Mouse (Mus musculus): Measurements from ENCODE around the gene Myoz1. TPM values are rescaled to one million over a fixed set of nuclear protein-coding genes. Genes with fewer than 3 reads are reported as not detected.
A peak's percentile ranks its signal among the peaks of the same experiment; 100 is the strongest.

The Myoz1 gene
- polyA plus RNA-seq, 1 experiment from 2014 or later, result 0.10 TPM

GRCm38 (mm10) chr14:20667469-20667868 is 11.1 kb upstream of the Myoz1 start:
- no peaks in the 10 kb centered on the region for H3K36me3 ChIP-seq (ENCODE audit: control insufficient read depth, insufficient read depth, low read length)
- H3K27ac ChIP-seq (replicated peaks), result peak overlapping the region; percentile 75
- H3K27me3 ChIP-seq (ENCODE audit: control insufficient read depth, insufficient read depth, low read length), result no peaks in the 10 kb centered on the region
- TF ChIP-seq CTCF (IDR thresholded peaks at IDR 0.05; ENCODE audit: low read depth) (no peak), EP300 (optimal IDR thresholded peaks at IDR 0.05) (no peak)
- H3K9me3 ChIP-seq (ENCODE audit: control insufficient read depth, low read length), result no peaks in the 10 kb centered on the region
- no peak overlapping the region for H3K9ac ChIP-seq (ENCODE audit: low read length)
- no peak overlapping the region for H3K4me2 ChIP-seq (replicated peaks; ENCODE audit: low read depth)
- 45% methylated on average over 1 of the region's 1 CpGs for WGBS
- no peaks in the 10 kb centered on the region for H3K4me1 ChIP-seq (replicated peaks; ENCODE audit: control insufficient read depth, insufficient read depth)
- ATAC-seq (ENCODE audit: low FRiP score, low TSS enrichment), result peak; percentile 76
- no peak for DNase-seq (ENCODE audit: low spot score)
- no peak overlapping the region for H3K4me3 ChIP-seq (ENCODE audit: low read depth, low read length)

- no peaks in the 10 kb centered on the region for H3K27me3 ChIP-seq (ENCODE audit: control insufficient read depth, insufficient read depth, low read length)
- no peak overlapping the region for H3K9ac ChIP-seq (ENCODE audit: low read length)
- H3K36me3 ChIP-seq (ENCODE audit: control insufficient read depth, insufficient read depth, low read length), result no peaks in the 10 kb centered on the region
- no peak overlapping the region for H3K4me3 ChIP-seq (ENCODE audit: low read depth, low read length)
- TF ChIP-seq CTCF (IDR thresholded peaks at IDR 0.05; ENCODE audit: low read depth), result no peak
- no peak for TF ChIP-seq EP300 (optimal IDR thresholded peaks at IDR 0.05)
- no peaks in the 10 kb centered on the region for H3K9me3 ChIP-seq (ENCODE audit: control insufficient read depth, low read length)
- WGBS, result 44% methylated on average over 3 of the region's 3 CpGs
- DNase-seq (ENCODE audit: low spot score) (no peak), ATAC-seq (ENCODE audit: low FRiP score, low TSS enrichment) (no peak)
- H3K4me2 ChIP-seq (replicated peaks; ENCODE audit: low read depth), result no peak overlapping the region
- no peak overlapping the region for H3K27ac ChIP-seq (replicated peaks)
- no peaks in the 10 kb centered on the region for H3K4me1 ChIP-seq (replicated peaks; ENCODE audit: control insufficient read depth, insufficient read depth)
Measured at GRCm38 (mm10) chr14:20664436-20664835, 8.1 kb upstream of the Myoz1 start.

GRCm38 (mm10) chr14:20663601-20664000 is 7.3 kb upstream of the Myoz1 start:
- no peak overlapping the region for H3K4me2 ChIP-seq (replicated peaks; ENCODE audit: low read depth)
- H3K27me3 ChIP-seq (ENCODE audit: control insufficient read depth, insufficient read depth, low read length), result no peaks in the 10 kb centered on the region
- no peak for ATAC-seq (ENCODE audit: low FRiP score, low TSS enrichment)
- no peaks in the 10 kb centered on the region for H3K9me3 ChIP-seq (ENCODE audit: control insufficient read depth, low read length)
- no peak overlapping the region for H3K4me3 ChIP-seq (ENCODE audit: low read depth, low read length)
- no peak overlapping the region for H3K9ac ChIP-seq (ENCODE audit: low read length)
- no peaks in the 10 kb centered on the region for H3K36me3 ChIP-seq (ENCODE audit: control insufficient read depth, insufficient read depth, low read length)
- WGBS, result 65% methylated on average over 2 of the region's 2 CpGs
- no peaks in the 10 kb centered on the region for H3K4me1 ChIP-seq (replicated peaks; ENCODE audit: control insufficient read depth, insufficient read depth)
- H3K27ac ChIP-seq (replicated peaks), result no peak overlapping the region
- TF ChIP-seq CTCF (IDR thresholded peaks at IDR 0.05; ENCODE audit: low read depth), result no peak
- no peak for TF ChIP-seq EP300 (optimal IDR thresholded peaks at IDR 0.05)
- DNase-seq (ENCODE audit: low spot score), result no peak

- Histone ChIP-seq H3K27me3 (ENCODE audit: control insufficient read depth, insufficient read depth, low read length) (no peaks in the 10 kb centered on the region), H3K4me1 (replicated peaks; ENCODE audit: control insufficient read depth, insufficient read depth) (no peaks in the 10 kb centered on the region), H3K9me3 (ENCODE audit: control insufficient read depth, low read length) (no peaks in the 10 kb centered on the region), H3K4me2 (replicated peaks; ENCODE audit: low read depth) (no peak overlapping the region), H3K9ac (ENCODE audit: low read length) (no peak overlapping the region), H3K4me3 (ENCODE audit: low read depth, low read length) (no peak overlapping the region), H3K27ac (replicated peaks) (no peak overlapping the region), H3K36me3 (ENCODE audit: control insufficient read depth, insufficient read depth, low read length) (no peaks in the 10 kb centered on the region)
- WGBS, result 88% methylated on average over 3 of the region's 3 CpGs
- ATAC-seq (ENCODE audit: low FRiP score, low TSS enrichment) (no peak), DNase-seq (ENCODE audit: low spot score) (no peak)
- TF ChIP-seq CTCF (IDR thresholded peaks at IDR 0.05; ENCODE audit: low read depth), result no peak
- no peak for TF ChIP-seq EP300 (optimal IDR thresholded peaks at IDR 0.05)
Measured at GRCm38 (mm10) chr14:20662740-20663139, 6.4 kb upstream of the Myoz1 start.

GRCm38 (mm10) chr14:20661661-20662331 is 5.5 kb upstream of the Myoz1 start:
- Histone ChIP-seq H3K9me3 (ENCODE audit: control insufficient read depth, low read length) (no peaks in the 10 kb centered on the region), H3K27me3 (ENCODE audit: control insufficient read depth, insufficient read depth, low read length) (no peaks in the 10 kb centered on the region), H3K36me3 (ENCODE audit: control insufficient read depth, insufficient read depth, low read length) (no peaks in the 10 kb centered on the region), H3K4me1 (replicated peaks; ENCODE audit: control insufficient read depth, insufficient read depth) (no peaks in the 10 kb centered on the region), H3K4me3 (ENCODE audit: low read depth, low read length) (peak overlapping the region; percentile 65), H3K4me2 (replicated peaks; ENCODE audit: low read depth) (peak overlapping the region; percentile 95), H3K9ac (ENCODE audit: low read length) (peak overlapping the region; percentile 72), H3K27ac (replicated peaks) (peak overlapping the region; percentile 91)
- DNase-seq (ENCODE audit: low spot score) (no peak), ATAC-seq (ENCODE audit: low FRiP score, low TSS enrichment) (peak; percentile 18; the same call in 1 of the 2 replicates)
- TF ChIP-seq EP300 (optimal IDR thresholded peaks at IDR 0.05), result no peak
- TF ChIP-seq CTCF (IDR thresholded peaks at IDR 0.05; ENCODE audit: low read depth), result no peak
- WGBS, result 23% methylated on average over 19 of the region's 19 CpGs

- 1% methylated on average over 50 of the region's 52 CpGs for WGBS
- no peaks in the 10 kb centered on the region for H3K36me3 ChIP-seq (ENCODE audit: control insufficient read depth, insufficient read depth, low read length)
- H3K27me3 ChIP-seq (ENCODE audit: control insufficient read depth, insufficient read depth, low read length), result no peaks in the 10 kb centered on the region
- TF ChIP-seq EP300 (optimal IDR thresholded peaks at IDR 0.05), result no peak
- TF ChIP-seq CTCF (IDR thresholded peaks at IDR 0.05; ENCODE audit: low read depth), result peak; percentile 90
- peak overlapping the region; percentile 91 for H3K27ac ChIP-seq (replicated peaks)
- ATAC-seq (ENCODE audit: low FRiP score, low TSS enrichment) (peak; percentile 91), DNase-seq (ENCODE audit: low spot score) (peak; percentile 91)
- H3K4me2 ChIP-seq (replicated peaks; ENCODE audit: low read depth), result peak overlapping the region; percentile 95
- peak overlapping the region; percentile 72 for H3K9ac ChIP-seq (ENCODE audit: low read length)
- peak overlapping the region; percentile 65 for H3K4me3 ChIP-seq (ENCODE audit: low read depth, low read length)
- H3K4me1 ChIP-seq (replicated peaks; ENCODE audit: control insufficient read depth, insufficient read depth), result no peaks in the 10 kb centered on the region
- no peaks in the 10 kb centered on the region for H3K9me3 ChIP-seq (ENCODE audit: control insufficient read depth, low read length)
Measured at GRCm38 (mm10) chr14:20660827-20661660, 4.7 kb upstream of the Myoz1 start.
